Mouse (Mus musculus) CH12.LX (cell line): ENCODE measurements at regions not wholly inside any gene's neighbourhood (a gene's known extent, or its start where the extent isn't known, plus 50 kb on each side); places are given as distances from the start of the nearest gene placed in this dataset.

Source experiments
- CTCF ChIP-seq, 2 experiments: IDR thresholded peaks in 1 of 2; conservative IDR thresholded peaks in 1 of 2; 2 replicates each; pipeline ENCODE4 v1.5.1; 2011 to 2012; ENCODE audit warnings: low read depth in 2 of 2, low read length in 2 of 2, improper control_type of control experiment in 1 of 2, inconsistent platforms in 1 of 2, mild to moderate bottlenecking in 1 of 2, moderate library complexity in 1 of 2
- E2F4 ChIP-seq: IDR thresholded peaks from 2 replicates; pipeline ENCODE4 v1.6.1; 2011; ENCODE audit warnings: low read depth, low read length, improper control_type of control experiment; ENCODE audit not compliant: insufficient replicate concordance
- EP300 ChIP-seq: IDR thresholded peaks from 2 replicates; pipeline ENCODE4 v1.6.1; 2011; ENCODE audit warnings: low read length, improper control_type of control experiment
- MAFK ChIP-seq: IDR thresholded peaks from 2 replicates; pipeline ENCODE4 v1.6.1; 2011; ENCODE audit warnings: low read length, improper control_type of control experiment; ENCODE audit not compliant: insufficient replicate concordance
- POLR2A ChIP-seq: IDR thresholded peaks from 2 replicates; pipeline ENCODE4 v1.6.1; 2011; ENCODE audit warnings: low read depth, mild to moderate bottlenecking, improper control_type of control experiment, low read length

- no peak for TF ChIP-seq MAFK
- no peak for TF ChIP-seq POLR2A
- TF ChIP-seq E2F4, result no peak
- TF ChIP-seq CTCF (conservative IDR thresholded peaks at IDR 0.05 in 1 of 2, IDR thresholded peaks at IDR 0.05 in 1 of 2; ENCODE audit: low read depth in 2 of 2, low read length in 2 of 2), result no peak
- no peak for TF ChIP-seq EP300
These were observed 334.3 kb downstream of the Cd83 start for GRCm38 (mm10) chr13:44118846-44119245.
